Mouse (Mus musculus): ENCODE data around the gene Gm44503. TPM values are rescaled to one million over a fixed set of nuclear protein-coding genes. Genes with fewer than 3 reads are reported as not detected.

Gm44503 gene
- polyA plus RNA-seq, 1 experiment from 2014 or later = not detected

GRCm38 (mm10) chr9:72961959-72962358, 3.3 kb downstream of the Gm44503 start:
- Histone ChIP-seq H3K4me2 (ENCODE audit: low read depth) (no peak overlapping the region), H3K4me1 (ENCODE audit: control insufficient read depth, insufficient read depth, low read length) (peaks cover 3% of the 10 kb centered on the region; the same call in 1 of the 2 replicates), H3K27me3 (ENCODE audit: control insufficient read depth, insufficient read depth, low read length) (no peaks in the 10 kb centered on the region), H3K27ac (ENCODE audit: low read depth, low read length) (no peak overlapping the region), H3K9me3 (ENCODE audit: control insufficient read depth, low read length) (no peaks in the 10 kb centered on the region), H3K4me3 (ENCODE audit: low read depth, low read length) (no peak overlapping the region), H3K9ac (ENCODE audit: low read length) (no peak overlapping the region), H3K36me3 (ENCODE audit: control insufficient read depth, insufficient read depth, low read length) (no peaks in the 10 kb centered on the region)
- 80% methylated on average over 15 of the region's 15 CpGs for WGBS
- ATAC-seq (ENCODE audit: insufficient read depth, low FRiP score, low TSS enrichment) (no peak), DNase-seq (ENCODE audit: low spot score) (no peak)

GRCm38 (mm10) chr9:72968349-72969061, 9.9 kb downstream of the Gm44503 start:
- DNase-seq (ENCODE audit: low spot score) = peak; percentile 33
- ATAC-seq (ENCODE audit: insufficient read depth, low FRiP score, low TSS enrichment) = no peak
- Histone ChIP-seq H3K9ac (ENCODE audit: low read length) (no peak overlapping the region), H3K36me3 (ENCODE audit: control insufficient read depth, insufficient read depth, low read length) (no peaks in the 10 kb centered on the region), H3K4me1 (ENCODE audit: control insufficient read depth, insufficient read depth, low read length) (no peaks in the 10 kb centered on the region), H3K27me3 (ENCODE audit: control insufficient read depth, insufficient read depth, low read length) (no peaks in the 10 kb centered on the region), H3K4me3 (ENCODE audit: low read depth, low read length) (no peak overlapping the region), H3K4me2 (ENCODE audit: low read depth) (no peak overlapping the region), H3K9me3 (ENCODE audit: control insufficient read depth, low read length) (no peaks in the 10 kb centered on the region), H3K27ac (ENCODE audit: low read depth, low read length) (no peak overlapping the region)
- 38% methylated on average over 11 of the region's 11 CpGs for WGBS

GRCm38 (mm10) chr9:72969874-72970273, 11.2 kb downstream of the Gm44503 start:
- no peak overlapping the region for H3K4me2 ChIP-seq (ENCODE audit: low read depth)
- DNase-seq (ENCODE audit: low spot score) (no peak), ATAC-seq (ENCODE audit: insufficient read depth, low FRiP score, low TSS enrichment) (no peak)
- H3K36me3 ChIP-seq (ENCODE audit: control insufficient read depth, insufficient read depth, low read length) = no peaks in the 10 kb centered on the region
- no peak overlapping the region for H3K27ac ChIP-seq (ENCODE audit: low read depth, low read length)
- no peaks in the 10 kb centered on the region for H3K4me1 ChIP-seq (ENCODE audit: control insufficient read depth, insufficient read depth, low read length)
- no peaks in the 10 kb centered on the region for H3K9me3 ChIP-seq (ENCODE audit: control insufficient read depth, low read length)
- H3K4me3 ChIP-seq (ENCODE audit: low read depth, low read length) = no peak overlapping the region
- no peaks in the 10 kb centered on the region for H3K27me3 ChIP-seq (ENCODE audit: control insufficient read depth, insufficient read depth, low read length)
- no peak overlapping the region for H3K9ac ChIP-seq (ENCODE audit: low read length)
- WGBS = 73% methylated on average over 7 of the region's 7 CpGs

GRCm38 (mm10) chr9:72972435-72972834, 13.8 kb downstream of the Gm44503 start:
- DNase-seq (ENCODE audit: low spot score) (no peak), ATAC-seq (ENCODE audit: insufficient read depth, low FRiP score, low TSS enrichment) (no peak)
- H3K4me3 ChIP-seq (ENCODE audit: low read depth, low read length) = no peak overlapping the region
- no peaks in the 10 kb centered on the region for H3K9me3 ChIP-seq (ENCODE audit: control insufficient read depth, low read length)
- H3K9ac ChIP-seq (ENCODE audit: low read length) = no peak overlapping the region
- no peak overlapping the region for H3K27ac ChIP-seq (ENCODE audit: low read depth, low read length)
- WGBS = 86% methylated on average over 5 of the region's 5 CpGs
- no peak overlapping the region for H3K4me2 ChIP-seq (ENCODE audit: low read depth)
- H3K36me3 ChIP-seq (ENCODE audit: control insufficient read depth, insufficient read depth, low read length) = no peaks in the 10 kb centered on the region
- H3K27me3 ChIP-seq (ENCODE audit: control insufficient read depth, insufficient read depth, low read length) = no peaks in the 10 kb centered on the region
- H3K4me1 ChIP-seq (ENCODE audit: control insufficient read depth, insufficient read depth, low read length) = no peaks in the 10 kb centered on the region

- ATAC-seq (ENCODE audit: insufficient read depth, low FRiP score, low TSS enrichment) = no peak
- Histone ChIP-seq H3K9me3 (ENCODE audit: control insufficient read depth, low read length) (no peaks in the 10 kb centered on the region), H3K9ac (ENCODE audit: low read length) (no peak overlapping the region), H3K27ac (ENCODE audit: low read depth, low read length) (no peak overlapping the region), H3K4me1 (ENCODE audit: control insufficient read depth, insufficient read depth, low read length) (no peaks in the 10 kb centered on the region), H3K36me3 (ENCODE audit: control insufficient read depth, insufficient read depth, low read length) (no peaks in the 10 kb centered on the region), H3K4me2 (ENCODE audit: low read depth) (no peak overlapping the region), H3K4me3 (ENCODE audit: low read depth, low read length) (no peak overlapping the region), H3K27me3 (ENCODE audit: control insufficient read depth, insufficient read depth, low read length) (no peaks in the 10 kb centered on the region)
- DNase-seq (ENCODE audit: low spot score) = no peak
Observed at GRCm38 (mm10) chr9:72972984-72973383, 14.3 kb downstream of the Gm44503 start.

- WGBS = 79% methylated on average over 5 of the region's 5 CpGs
- DNase-seq (ENCODE audit: low spot score) = no peak
- Histone ChIP-seq H3K4me3 (ENCODE audit: low read depth, low read length) (no peak overlapping the region), H3K4me2 (ENCODE audit: low read depth) (no peak overlapping the region), H3K9me3 (ENCODE audit: control insufficient read depth, low read length) (no peaks in the 10 kb centered on the region), H3K27me3 (ENCODE audit: control insufficient read depth, insufficient read depth, low read length) (no peaks in the 10 kb centered on the region), H3K9ac (ENCODE audit: low read length) (no peak overlapping the region), H3K27ac (ENCODE audit: low read depth, low read length) (no peak overlapping the region), H3K4me1 (ENCODE audit: control insufficient read depth, insufficient read depth, low read length) (no peaks in the 10 kb centered on the region), H3K36me3 (ENCODE audit: control insufficient read depth, insufficient read depth, low read length) (no peaks in the 10 kb centered on the region)
- no peak for ATAC-seq (ENCODE audit: insufficient read depth, low FRiP score, low TSS enrichment)
Observed at GRCm38 (mm10) chr9:72974734-72975133, 16.1 kb downstream of the Gm44503 start.

GRCm38 (mm10) chr9:72975242-72975641, 16.6 kb downstream of the Gm44503 start:
- Histone ChIP-seq H3K4me1 (ENCODE audit: control insufficient read depth, insufficient read depth, low read length) (no peaks in the 10 kb centered on the region), H3K36me3 (ENCODE audit: control insufficient read depth, insufficient read depth, low read length) (no peaks in the 10 kb centered on the region), H3K9ac (ENCODE audit: low read length) (no peak overlapping the region), H3K9me3 (ENCODE audit: control insufficient read depth, low read length) (no peaks in the 10 kb centered on the region), H3K4me3 (ENCODE audit: low read depth, low read length) (no peak overlapping the region), H3K27me3 (ENCODE audit: control insufficient read depth, insufficient read depth, low read length) (no peaks in the 10 kb centered on the region), H3K4me2 (ENCODE audit: low read depth) (no peak overlapping the region), H3K27ac (ENCODE audit: low read depth, low read length) (no peak overlapping the region)
- DNase-seq (ENCODE audit: low spot score) (no peak), ATAC-seq (ENCODE audit: insufficient read depth, low FRiP score, low TSS enrichment) (no peak)
- WGBS = 88% methylated on average over 1 of the region's 1 CpGs

GRCm38 (mm10) chr9:72983066-72983465, 24.4 kb downstream of the Gm44503 start:
- Histone ChIP-seq H3K4me2 (ENCODE audit: low read depth) (no peak overlapping the region), H3K9ac (ENCODE audit: low read length) (no peak overlapping the region), H3K27ac (ENCODE audit: low read depth, low read length) (no peak overlapping the region), H3K9me3 (ENCODE audit: control insufficient read depth, low read length) (no peaks in the 10 kb centered on the region), H3K4me1 (ENCODE audit: control insufficient read depth, insufficient read depth, low read length) (no peaks in the 10 kb centered on the region), H3K27me3 (ENCODE audit: control insufficient read depth, insufficient read depth, low read length) (no peaks in the 10 kb centered on the region), H3K4me3 (ENCODE audit: low read depth, low read length) (no peak overlapping the region), H3K36me3 (ENCODE audit: control insufficient read depth, insufficient read depth, low read length) (no peaks in the 10 kb centered on the region)
- no peak for DNase-seq (ENCODE audit: low spot score)
- 59% methylated on average over 2 of the region's 2 CpGs for WGBS
- ATAC-seq (ENCODE audit: insufficient read depth, low FRiP score, low TSS enrichment) = no peak
